Mouse (Mus musculus): ENCODE data around the gene Memo1.
"Not testable (repeated sequence)": the region's sequence is repeated elsewhere in the genome, so short reads cannot be mapped to it uniquely, and the experiment has no call there.

Gene Memo1

DNA sequence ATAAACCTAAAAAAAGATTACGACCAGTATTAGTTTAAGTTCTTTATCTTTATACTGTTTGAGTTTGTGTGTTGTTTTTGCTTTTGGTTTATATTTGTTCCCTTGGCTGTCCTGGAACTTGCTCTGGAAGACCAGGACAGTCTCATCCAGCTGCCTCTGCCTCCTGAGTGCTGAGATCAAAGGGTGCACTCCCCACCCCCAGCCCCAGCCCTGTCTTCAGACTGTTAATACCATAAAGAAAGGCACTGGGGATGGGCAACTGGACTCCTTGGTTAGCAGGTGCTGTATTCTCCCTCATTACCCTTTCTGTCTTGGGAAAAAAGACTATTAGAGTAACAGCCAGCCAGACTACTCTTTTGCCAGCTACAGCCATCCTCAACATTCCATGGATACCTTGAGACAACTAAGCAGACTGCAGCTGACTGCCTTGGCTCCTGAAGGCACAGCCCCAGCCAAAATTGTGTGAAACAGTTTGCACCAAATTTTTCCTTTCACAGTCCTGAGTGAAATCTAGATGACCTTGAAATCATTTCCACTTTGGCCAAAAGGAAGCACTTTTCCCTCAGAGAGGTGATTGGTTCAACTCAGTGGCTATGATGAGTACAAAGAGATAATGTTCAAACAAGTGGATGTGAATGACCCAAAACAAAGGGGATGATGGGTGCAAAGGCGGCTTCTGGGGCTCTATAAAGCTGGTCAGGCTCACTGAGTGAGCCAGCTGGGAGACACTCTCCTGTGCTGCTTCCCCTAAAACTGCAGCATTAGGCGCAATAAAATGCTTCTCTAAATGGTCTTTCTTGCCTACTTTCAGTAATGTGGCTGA is 30.8 kb downstream of the Memo1 start:
- no peak for DNase-seq (ENCODE audit: low read depth, low spot score)

DNA sequence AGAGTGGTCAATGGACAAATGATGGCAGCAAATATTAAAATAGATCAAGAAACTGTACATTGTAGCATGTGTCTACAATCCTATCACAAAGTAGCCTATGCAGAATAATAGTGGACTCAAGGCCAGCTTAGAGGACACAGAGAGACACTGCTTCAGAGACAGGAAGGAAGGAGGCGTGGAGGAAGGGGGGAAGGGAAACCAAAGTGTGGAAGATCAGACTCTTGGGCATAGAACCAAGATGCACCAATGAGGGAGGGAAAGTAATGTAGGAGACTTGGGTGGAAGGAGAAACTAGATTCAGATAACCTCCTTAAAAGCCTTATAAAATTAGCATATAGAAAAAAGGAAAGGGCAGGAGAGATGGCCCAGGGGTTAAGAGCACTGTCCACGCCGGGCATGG is 32.9 kb downstream of the Memo1 start:
- DNase-seq (ENCODE audit: low read depth, low spot score) = no peak

DNA sequence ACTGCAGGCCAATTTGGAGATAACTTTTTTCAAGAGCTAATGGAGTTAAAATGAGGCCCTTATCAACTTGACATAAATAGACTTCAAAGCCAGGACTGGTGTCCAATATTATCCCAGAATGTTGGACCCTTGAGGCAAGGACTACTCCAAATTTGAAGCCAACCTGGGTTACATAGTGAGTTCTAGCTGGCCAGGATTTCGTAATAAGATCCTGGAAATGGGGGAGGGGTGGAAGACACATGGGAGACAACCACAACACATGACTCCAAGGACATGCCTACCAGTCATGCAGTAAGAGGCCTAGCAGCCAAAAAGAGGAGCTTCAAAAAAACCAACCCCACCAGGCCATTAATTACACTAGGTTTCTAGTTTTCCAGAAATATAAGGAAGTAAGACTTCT is 50.0 kb downstream of the Memo1 start:
- DNase-seq (ENCODE audit: low read depth, low spot score) = no peak

DNA sequence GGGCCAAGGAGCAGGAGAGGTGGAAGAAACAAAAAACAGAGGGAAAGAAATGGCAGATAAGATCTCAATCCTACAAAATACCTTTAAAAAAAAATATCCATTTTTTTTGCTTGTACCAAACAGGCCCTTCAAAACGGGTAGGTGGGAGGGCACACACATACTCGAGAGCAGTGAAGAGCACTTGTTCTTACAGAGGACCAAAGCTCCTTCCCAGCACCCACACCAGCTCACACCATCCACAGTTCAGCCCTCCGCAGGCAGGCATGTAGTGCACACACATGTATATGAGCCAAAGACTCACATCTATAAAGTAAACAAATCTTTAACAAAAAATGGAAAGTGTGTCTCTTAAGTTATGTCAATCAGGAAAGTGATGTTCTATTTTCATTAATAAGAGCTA is 52.5 kb downstream of the Memo1 start:
- DNase-seq (ENCODE audit: low read depth, low spot score) = no peak

DNA sequence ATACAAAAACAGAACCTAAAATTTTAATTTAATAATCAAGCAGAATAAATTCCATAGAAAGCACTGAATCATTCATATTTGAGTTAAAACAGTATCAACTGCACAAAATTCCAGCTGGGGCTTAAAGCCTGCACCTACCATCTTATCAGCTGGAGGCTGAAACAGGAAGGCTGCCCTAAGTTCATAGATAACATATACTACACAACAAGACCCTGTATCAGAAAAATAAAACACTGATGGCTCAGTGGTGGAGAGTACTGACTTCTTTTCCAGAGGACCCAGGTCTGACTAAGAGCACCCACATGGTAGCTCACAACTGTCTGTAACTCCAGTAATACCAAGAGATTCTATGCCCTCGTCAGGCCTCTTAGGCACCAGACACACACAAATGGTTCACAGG is 55.0 kb downstream of the Memo1 start:
- DNase-seq (ENCODE audit: low read depth, low spot score) = no peak

GRCm38 (mm10) chr17:74228131-74228759 is 67.1 kb downstream of the Memo1 start:
- no peak for DNase-seq (ENCODE audit: low read depth, low spot score)

- no peak for DNase-seq (ENCODE audit: low read depth, low spot score)
Observed at GRCm38 (mm10) chr17:74217304-74217703, 78.0 kb downstream of the Memo1 start.

GRCm38 (mm10) chr17:74212831-74213524 is 82.3 kb downstream of the Memo1 start:
- not testable (repeated sequence) for DNase-seq (ENCODE audit: low read depth, low spot score)

- DNase-seq (ENCODE audit: low read depth, low spot score) = no peak
Observed at GRCm38 (mm10) chr17:74209143-74209908, 86.0 kb downstream of the Memo1 start.

DNA sequence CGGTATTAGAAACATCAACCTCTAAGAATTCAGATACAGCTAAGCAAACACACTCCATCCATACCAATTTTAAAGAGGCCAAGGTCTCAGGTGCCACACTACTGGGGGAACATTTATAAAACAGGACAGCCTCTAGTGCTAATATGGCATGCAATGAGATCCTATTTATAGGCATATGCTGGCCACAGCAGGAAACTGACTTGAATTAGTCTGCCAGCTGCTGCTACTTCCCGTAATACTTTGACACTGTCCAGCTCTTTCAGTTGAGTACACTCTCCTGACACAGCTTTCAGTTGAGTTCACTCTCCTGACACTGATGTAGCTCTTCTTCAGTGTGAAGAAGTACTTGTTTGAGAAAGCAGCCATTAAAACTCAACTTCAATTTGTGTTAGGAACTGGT is 99.4 kb downstream of the Memo1 start:
- no peak for DNase-seq (ENCODE audit: low read depth, low spot score)

DNA sequence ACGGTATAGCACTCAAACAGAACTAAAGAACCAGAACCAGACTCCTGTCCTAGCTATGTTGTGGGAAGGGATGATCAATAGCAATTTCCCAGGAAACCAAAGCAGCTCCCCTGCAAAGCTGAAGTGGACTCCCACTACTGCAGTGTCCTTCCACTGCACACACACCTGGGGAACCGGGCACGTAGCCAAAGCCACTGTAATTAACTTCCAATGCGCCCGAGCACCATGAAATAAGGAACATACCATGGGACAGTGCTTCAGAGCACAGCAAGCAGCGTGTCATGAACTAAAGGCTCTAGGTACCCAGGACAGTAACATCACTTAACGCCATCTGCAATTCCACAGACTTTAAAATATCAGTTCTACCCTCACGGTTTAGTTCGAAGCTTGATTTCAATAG is 100.6 kb downstream of the Memo1 start:
- DNase-seq (ENCODE audit: low read depth, low spot score) = no peak

GRCm38 (mm10) chr17:74193463-74193862 is 101.9 kb downstream of the Memo1 start:
- no peak for DNase-seq (ENCODE audit: low read depth, low spot score)

- DNase-seq (ENCODE audit: low read depth, low spot score) = no peak
Observed at GRCm38 (mm10) chr17:74191446-74191845, 103.9 kb downstream of the Memo1 start.

GRCm38 (mm10) chr17:74186197-74186596 is 109.1 kb downstream of the Memo1 start:
- DNase-seq (ENCODE audit: low read depth, low spot score) = no peak

DNA sequence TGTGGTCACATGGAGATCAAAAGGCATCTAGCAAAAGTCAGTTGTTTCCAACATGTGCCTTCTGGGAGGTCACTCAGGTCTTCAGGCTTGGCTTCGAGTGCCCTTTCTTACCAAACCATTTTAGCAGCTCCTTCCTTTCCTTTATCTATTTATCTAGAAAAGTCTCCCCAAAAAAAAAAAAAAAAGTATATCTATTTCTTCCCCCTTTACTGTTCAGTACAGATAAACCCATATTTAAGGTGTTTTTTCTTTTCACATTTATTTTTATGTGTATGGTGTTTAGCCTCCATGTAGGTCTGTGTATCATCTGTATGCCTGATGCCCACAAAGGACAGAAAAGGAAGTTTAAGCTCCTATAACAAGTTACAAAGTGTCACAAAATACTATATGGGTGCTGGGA is 110.6 kb downstream of the Memo1 start:
- no peak for DNase-seq (ENCODE audit: low read depth, low spot score)

GRCm38 (mm10) chr17:74180889-74181288 is 114.4 kb downstream of the Memo1 start:
- no peak for DNase-seq (ENCODE audit: low read depth, low spot score)

DNA sequence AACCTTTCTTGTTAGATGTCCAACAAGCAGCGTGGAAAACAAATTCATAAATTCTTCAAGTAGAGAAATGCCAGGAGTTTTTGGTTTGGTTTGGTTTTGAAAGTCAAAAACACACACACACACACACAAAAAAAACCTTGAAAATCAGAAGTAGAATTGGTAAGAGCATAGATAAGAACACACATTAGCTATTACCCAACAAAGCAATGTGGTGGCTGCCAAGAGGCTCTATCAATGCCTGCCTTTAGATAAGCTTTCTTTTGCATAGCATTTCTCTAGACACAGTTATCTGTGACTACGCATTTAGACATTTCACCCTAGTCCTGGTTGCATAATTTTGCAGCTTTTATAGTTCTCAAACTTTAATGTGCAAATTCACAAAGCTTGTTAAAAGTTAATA is 115.7 kb downstream of the Memo1 start:
- DNase-seq (ENCODE audit: low read depth, low spot score) = not testable (repeated sequence)

GRCm38 (mm10) chr17:74173726-74174125 is 121.6 kb downstream of the Memo1 start:
- DNase-seq (ENCODE audit: low read depth, low spot score) = no peak

- DNase-seq (ENCODE audit: low read depth, low spot score) = no peak
Observed at GRCm38 (mm10) chr17:74172834-74173233, 122.5 kb downstream of the Memo1 start.

DNA sequence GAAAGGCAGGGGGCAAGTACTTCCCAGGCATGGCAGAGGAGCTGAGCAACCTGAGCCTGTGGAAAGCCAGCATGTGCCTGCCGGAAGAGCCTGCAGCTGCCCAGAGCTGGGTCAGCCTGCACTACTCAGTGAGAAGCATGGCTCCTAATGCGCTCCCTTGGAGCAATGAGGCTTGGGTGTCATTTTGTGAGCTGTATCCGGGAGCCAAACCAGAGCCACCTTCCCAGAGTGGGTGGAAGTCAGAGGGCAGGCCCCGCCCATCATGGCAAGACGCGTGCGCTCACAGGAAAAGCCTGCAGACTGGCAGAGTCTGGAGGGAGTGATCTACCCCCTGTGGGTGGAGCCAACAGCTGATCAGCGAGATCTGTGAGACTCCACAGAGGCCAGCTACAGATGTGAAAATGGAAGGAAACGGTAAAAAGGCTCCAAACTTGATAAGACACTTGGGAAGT is 135.9 kb downstream of the Memo1 start:
- no peak for DNase-seq (ENCODE audit: low read depth, low spot score)

DNA sequence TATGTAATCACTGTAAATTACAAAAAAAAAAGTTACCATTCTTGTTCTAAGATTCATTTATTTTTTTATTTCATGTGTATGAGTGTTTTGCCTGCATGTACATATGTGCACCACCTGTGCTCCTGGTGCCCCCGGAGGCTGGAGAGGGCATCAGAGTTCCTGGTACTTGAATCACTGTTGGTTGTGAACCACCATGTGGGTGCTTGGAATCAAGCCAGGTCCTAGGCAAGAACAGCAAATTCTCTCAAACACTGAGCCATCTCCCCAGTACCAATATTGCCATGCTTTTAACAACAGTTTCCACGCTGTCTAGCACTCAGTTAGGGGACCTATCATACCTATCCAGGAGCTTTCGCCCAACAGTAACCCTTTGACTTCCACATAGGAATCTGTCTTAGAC is 137.2 kb downstream of the Memo1 start:
- DNase-seq (ENCODE audit: low read depth, low spot score) = no peak

All from retina, adult 2 months (tissue).